Mouse (Mus musculus): ENCODE measurements around the gene Klf3. TPM values are rescaled to one million over a fixed set of nuclear protein-coding genes. Genes with fewer than 3 reads are reported as not detected.

Klf3 gene
- total RNA-seq (2021): 61.6 and 74.6 TPM in 2 replicates
- long read RNA-seq, full-length matches to known transcripts: 10 of 35 reads
- long read RNA-seq, partial matches to known transcripts: 22 of 35 reads
- long read RNA-seq, other reads (novel, unspliced or antisense): 3 of 35 reads

DNA sequence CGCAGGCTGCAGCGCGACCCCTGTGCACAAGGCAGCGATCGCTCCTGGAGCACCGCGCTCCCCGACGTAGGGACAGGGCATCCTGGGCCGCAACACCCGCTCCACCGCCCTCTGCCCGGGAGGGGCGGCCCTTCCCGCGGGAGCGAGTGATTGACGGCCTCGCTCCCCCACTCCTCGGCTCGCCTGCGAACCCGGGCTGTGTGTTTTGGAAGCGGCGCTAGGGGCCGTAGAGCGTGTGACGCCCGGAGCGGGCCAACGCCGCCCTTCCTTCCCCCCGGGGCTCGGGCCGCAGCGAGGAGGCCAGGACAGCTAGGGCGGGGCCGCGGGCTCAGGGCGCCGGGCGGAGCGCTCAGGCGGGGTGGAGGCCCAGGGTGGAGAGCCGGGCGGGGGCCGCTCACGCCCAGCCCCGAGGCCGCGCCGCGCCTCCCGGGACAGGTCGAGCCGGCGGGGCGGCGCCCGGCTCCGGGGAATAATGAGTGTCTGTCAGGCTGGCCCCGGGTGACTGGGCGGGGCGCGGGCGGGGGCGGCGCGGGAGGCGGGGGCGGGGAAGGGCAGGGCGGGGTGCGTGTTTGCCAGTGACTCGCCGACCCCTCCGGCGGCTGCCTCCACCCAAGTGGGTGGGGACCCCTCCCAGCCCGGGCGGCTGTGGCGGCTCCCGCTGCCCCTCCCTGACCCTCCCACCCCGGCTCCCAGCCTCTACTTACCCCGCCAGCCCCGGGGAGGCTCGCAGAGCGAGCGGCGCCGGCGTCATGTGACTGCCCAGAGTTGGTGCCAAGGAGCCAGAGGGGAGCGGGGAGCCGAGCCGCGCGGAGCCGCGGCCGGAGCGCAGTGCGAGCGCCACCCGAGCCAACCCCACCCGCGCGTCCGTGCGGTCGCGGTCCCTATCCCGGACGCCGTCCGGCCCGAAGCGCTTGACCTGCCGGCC is at the start of gene Klf3:
Klf3 (plus strand) TSS at position 594 of the 925 bp plus-strand sequence.
- peak; percentile 96 for DNase-seq

GRCm38 (mm10) chr5:64762295-64762694 is 40.9 kb upstream of the Klf3 start:
- no peak for DNase-seq

DNA sequence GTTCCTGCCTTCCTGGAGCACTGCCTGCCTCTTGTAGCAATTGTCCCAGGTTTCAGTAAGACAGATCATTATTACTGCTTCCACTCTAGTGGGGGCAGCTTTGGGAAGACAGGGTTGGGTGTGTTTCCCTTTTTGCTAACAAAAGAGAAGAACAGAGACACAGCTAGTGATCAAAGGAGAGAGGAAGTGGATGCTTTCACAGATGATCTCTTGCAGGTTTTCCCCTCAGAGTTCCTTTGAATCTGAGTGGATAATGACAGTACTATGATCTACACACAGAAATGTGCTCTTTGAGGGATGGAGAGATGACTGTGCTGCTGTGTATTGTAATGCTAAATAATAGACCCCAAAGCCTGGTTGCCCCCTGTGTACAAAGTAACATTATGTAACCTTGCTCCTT is 38.7 kb upstream of the Klf3 start:
- no peak for DNase-seq

- DNase-seq: no peak
These were observed 37.4 kb upstream of the Klf3 start for GRCm38 (mm10) chr5:64765765-64766164.

GRCm38 (mm10) chr5:64766626-64767025 is 36.6 kb upstream of the Klf3 start:
- DNase-seq: no peak

DNA sequence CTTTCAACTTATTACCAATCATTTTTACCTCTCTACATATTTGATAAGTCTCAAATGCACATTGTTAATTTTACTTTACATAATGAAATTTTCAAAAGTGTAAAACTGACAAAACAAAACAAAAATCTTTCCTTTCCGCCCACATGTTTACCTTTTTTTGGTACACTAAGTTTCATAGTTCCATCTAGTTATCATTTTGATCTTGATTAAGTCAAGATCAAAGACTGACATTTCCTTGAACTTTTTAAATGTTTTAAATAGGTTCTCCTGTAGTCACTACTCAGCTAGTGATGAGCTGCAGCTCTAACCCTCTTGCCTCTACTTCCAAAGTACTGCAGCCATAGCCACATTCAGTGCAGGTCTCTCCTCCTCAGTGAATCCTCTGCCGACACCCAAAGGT is 31.6 kb upstream of the Klf3 start:
- DNase-seq: no peak

GRCm38 (mm10) chr5:64778211-64778610 is 25.0 kb upstream of the Klf3 start:
- no peak for DNase-seq

GRCm38 (mm10) chr5:64779285-64779684 is 23.9 kb upstream of the Klf3 start:
- DNase-seq: no peak

DNA sequence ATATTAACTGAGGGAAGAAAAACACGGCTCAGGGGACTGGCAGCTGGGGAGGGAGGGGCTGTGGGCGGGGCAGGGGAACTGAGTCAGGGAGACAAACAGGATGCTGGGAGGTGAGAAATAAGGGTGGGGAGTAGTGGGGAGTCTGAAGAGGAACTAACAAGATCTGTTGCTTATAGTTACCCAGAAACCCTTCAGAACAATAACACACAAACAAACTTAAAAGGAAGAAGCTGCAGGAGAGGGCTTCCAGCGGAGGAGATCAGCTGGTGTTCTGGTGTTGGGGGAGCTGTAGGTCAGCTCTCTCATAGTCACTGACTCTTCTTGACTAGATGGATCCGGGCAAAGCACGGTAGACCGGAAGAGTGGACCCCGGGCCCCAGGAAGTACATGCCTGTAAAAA is 22.4 kb upstream of the Klf3 start:
- no peak for DNase-seq

- no peak for DNase-seq
These were observed 15.0 kb upstream of the Klf3 start for GRCm38 (mm10) chr5:64788175-64788574.

- no peak for DNase-seq
These were observed 5.0 kb upstream of the Klf3 start for GRCm38 (mm10) chr5:64798209-64798608.

DNA sequence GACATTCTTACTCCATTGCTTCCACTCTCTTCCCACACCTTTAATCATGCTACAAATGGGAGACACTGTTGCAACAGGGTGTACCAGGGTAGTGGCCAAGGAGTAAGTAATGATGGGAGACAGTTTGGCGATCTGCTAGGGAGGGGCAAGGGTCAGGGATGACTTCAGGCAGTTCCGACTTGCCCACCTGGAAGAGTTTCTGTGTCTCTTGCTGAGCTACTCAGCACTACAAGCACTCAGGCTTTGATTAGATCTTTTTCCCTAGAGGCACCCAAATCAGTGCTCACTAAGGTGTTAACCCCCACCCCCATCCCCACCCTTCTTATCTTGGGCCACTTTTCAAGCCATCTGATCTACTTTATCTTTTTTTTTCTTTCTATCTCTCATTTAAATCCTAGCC is 1.6 kb upstream of the Klf3 start:
- DNase-seq: no peak

GRCm38 (mm10) chr5:64802143-64802542 is 1.0 kb upstream of the Klf3 start:
- no peak for DNase-seq

GRCm38 (mm10) chr5:64803720-64804462 is 703 bp downstream of the Klf3 start:
- DNase-seq: peak; percentile 50

DNA sequence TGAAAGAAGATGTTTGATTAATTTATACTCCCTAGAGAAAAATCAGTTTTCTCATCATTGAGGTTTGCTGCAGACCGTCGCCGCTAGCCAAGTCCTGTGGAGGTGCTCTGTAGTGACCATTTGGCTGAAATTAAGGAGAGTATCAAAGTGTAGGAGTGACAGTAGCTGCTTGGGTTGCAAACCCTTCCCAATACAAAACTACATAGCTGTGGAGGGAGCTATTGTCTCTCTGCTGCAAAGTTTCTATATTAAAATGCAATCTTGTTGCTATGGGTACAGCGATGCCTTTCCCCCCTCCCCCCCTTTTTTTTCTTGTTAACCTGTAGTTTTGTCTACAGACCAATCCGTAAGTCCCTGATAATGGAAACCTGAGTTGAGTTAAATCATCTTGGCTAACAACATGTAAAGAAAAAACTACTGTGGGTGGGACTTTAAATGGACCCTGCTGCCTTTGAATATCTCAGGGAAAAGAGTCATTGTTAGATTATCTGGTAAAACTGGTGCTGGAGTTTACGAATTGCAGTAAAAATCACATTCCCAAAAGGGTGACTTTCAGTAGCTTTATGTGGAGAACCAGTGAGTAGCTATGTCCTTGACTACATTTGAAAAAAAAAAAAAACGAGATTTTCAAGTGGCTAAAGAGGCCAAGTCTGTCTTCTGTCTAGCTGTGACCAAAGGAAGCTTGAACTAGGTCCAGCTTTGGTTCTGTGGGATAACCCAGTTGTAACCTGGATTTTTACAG is 2.1 kb downstream of the Klf3 start:
- no peak for DNase-seq

GRCm38 (mm10) chr5:64805873-64806505 is 2.8 kb downstream of the Klf3 start:
- DNase-seq: peak; percentile 67

- no peak for DNase-seq
These were observed 3.4 kb downstream of the Klf3 start for GRCm38 (mm10) chr5:64806600-64806999.

DNA sequence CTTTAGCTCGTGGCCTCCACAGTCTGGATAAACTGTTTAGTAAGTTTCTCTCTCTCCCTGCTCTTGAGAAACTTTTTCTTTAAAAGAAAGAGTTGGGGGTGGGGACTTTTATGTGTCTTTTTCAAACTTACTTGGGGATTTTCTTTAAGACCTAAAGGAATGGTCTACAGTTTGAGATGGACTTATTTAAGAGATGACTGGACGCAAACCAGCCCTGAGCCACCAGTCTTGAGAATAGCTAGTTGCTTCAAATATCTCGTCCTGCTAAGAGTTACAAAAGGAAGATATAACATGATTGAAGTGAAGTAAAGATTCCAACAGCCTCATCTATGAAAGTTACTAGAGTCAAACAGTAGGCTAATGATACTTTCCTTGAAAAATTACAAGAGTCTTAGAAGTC is 4.0 kb downstream of the Klf3 start:
- no peak for DNase-seq

DNA sequence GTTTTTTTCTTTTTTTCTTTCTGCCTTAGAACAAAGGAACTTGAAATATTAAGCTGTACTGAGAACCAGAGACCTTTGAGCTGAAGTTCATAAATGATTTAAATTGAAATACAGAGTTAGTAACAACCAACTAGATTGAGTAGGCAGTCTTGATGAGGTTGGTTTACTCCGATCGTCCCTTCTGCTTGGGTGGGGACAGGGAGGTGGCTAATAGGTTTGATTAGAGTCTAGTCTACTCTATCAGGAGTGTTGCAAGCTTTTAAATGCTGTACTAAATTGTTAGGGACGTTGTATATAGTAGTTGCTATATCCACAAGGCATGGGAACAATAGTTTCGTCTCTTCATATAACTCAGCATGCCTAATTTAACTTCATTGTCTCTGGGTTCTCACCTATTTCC is 4.4 kb downstream of the Klf3 start:
- DNase-seq: no peak

DNA sequence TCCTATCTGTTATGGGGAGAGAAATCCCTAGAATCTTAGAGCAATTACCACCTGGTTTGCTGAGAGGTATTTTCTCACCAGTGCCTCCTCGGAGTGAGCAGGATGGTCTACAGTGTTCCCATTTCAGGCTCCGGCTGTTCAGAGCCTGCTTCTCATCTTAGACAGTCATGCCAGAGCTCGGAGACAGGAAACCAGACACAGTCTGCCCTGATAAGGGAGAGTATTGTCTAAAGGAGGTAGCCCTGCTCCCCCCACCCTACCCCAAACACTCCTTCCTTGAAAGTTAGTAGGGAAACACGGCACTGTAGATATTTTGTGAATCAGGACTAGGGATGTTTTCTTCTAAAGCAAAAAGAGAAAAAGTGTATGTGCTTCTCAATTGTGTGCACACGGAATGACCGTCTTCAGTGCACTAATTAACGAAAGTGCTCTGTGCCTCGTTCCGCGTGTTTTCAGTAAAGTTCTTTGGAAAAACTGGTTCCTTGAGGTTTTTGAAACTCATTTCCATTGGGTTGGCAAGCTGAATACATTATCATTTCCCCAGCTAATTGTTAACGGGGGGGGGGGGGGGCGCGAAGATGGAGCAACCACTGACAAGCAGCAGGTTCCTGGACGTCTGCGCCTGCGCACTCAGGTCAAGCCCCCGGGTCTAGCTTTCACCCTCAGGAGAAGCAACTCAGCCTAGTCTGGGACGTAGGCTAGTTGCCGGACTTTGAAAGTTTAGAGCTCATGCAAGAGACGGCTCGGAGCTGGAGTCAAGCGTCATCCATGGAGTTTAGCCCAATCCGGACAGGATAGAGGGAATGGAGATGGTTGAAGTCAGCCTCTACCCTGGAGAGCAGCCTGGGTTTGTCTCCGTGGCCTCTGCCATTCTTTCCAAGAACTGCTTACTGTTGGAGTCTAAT is 5.2 kb downstream of the Klf3 start:
- no peak for DNase-seq

DNA sequence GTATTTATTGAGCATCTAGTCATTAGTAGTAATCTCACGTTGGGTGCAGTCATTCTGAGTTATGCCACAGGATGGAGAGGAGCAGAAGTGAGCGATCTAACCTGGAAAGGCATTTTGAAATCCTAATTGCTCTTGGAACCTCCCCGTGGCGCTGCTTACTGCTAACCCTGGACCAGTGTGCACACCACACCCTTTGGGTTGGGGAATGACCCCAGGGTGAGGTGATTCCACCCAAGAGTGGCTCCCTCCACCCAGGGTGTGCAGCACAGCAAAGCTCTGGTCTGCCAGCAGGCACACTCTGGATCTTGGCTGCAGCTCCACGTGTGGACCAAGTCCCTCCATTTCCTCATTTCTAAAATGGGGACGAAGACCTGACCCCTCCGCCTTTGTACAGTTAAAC is 6.1 kb downstream of the Klf3 start:
- DNase-seq: no peak
